Mouse (Mus musculus) hindbrain, embryonic 16.5 days (tissue): ENCODE results near the gene Parp3. TPM values are rescaled to one million over a fixed set of nuclear protein-coding genes. Genes with fewer than 3 reads are reported as not detected.

Experiments used
- ATAC-seq: fragments of 200-750 bp; cut with Nextera tagmentation; 2 replicates; pipeline ENCODE4 v1.8.0; 2017; ENCODE audit warnings: moderate TSS enrichment, moderate library complexity
- H3K27ac ChIP-seq: fragments of 300-500 bp; sonication (generic); 2 replicates; pipeline ENCODE4 v1.5.1; 2014; ENCODE audit warnings: low read depth, mild to moderate bottlenecking, control low read depth, low read length, moderate library complexity
- H3K27me3 ChIP-seq: fragments of 300-500 bp; sonication (generic); replicated peaks from 2 replicates; pipeline ENCODE4 v1.6.1; 2014; ENCODE audit warnings: low read length; ENCODE audit not compliant: control insufficient read depth, insufficient read depth
- H3K36me3 ChIP-seq: fragments of 300-500 bp; sonication (generic); 2 replicates; pipeline ENCODE4 v1.6.1; 2014; ENCODE audit warnings: mild to moderate bottlenecking, low read length, moderate library complexity, mixed read lengths; ENCODE audit not compliant: control insufficient read depth, insufficient read depth
- H3K4me1 ChIP-seq: fragments of 300-500 bp; sonication (generic); 2 replicates; pipeline ENCODE4 v1.6.1; 2014; ENCODE audit warnings: low read depth, low read length; ENCODE audit not compliant: control insufficient read depth, insufficient read depth
- H3K4me2 ChIP-seq: fragments of 300-500 bp; sonication (generic); 2 replicates; pipeline ENCODE4 v1.6.1; 2014; ENCODE audit warnings: mild to moderate bottlenecking, low read length, control low read depth, moderate library complexity
- H3K4me3 ChIP-seq: fragments of 300-500 bp; sonication (generic); 2 replicates; pipeline ENCODE4 v1.5.1; 2014; ENCODE audit warnings: mild to moderate bottlenecking, low read length, control low read depth, moderate library complexity
- H3K9ac ChIP-seq: fragments of 300-500 bp; sonication (generic); 2 replicates; pipeline ENCODE4 v1.6.1; 2014; ENCODE audit warnings: low read depth, mild to moderate bottlenecking, control low read depth, low read length, moderate library complexity
- H3K9me3 ChIP-seq: fragments of 300-500 bp; sonication (generic); 2 replicates; pipeline ENCODE4 v1.6.1; 2014; ENCODE audit warnings: mild to moderate bottlenecking, low read length, moderate library complexity; ENCODE audit not compliant: control insufficient read depth
- WGBS: fragments of 180-500 bp; shearing (Covaris S2); extraction: QIAGEN DNeasy Blood & Tissue Kit; methylation state at CpG from one replicate; pipeline ENCODE4 v1.1.7; 2014; 5-methylcytosine and 5-hydroxymethylcytosine counted together
- polyA plus RNA-seq: library from polyadenylated mRNA; unstranded; fragments of >200 nt; fragmentation: Nextera tagmentation; extraction: Ambion mirVana; gene quantifications from 2 replicates; pipeline ENCODE4 v1.2.1, GENCODE M21; 2015

Gene Parp3
- polyA plus RNA-seq, 1 experiment from 2014 or later: 1.3 TPM

- H3K27me3 ChIP-seq: no peaks in the 10 kb centered on the region
- 25% methylated on average over 15 of the region's 15 CpGs for WGBS
- peak overlapping the region; percentile 73 for H3K4me3 ChIP-seq
- peaks cover 50% of the 10 kb centered on the region for H3K4me1 ChIP-seq
- ATAC-seq: no peak
- peak overlapping the region; percentile 62 for H3K27ac ChIP-seq
- H3K9ac ChIP-seq: peak overlapping the region; percentile 93
- peaks cover 7% of the 10 kb centered on the region; the same call in 1 of the 2 replicates for H3K36me3 ChIP-seq
- H3K9me3 ChIP-seq: no peaks in the 10 kb centered on the region
- H3K4me2 ChIP-seq: peak overlapping the region; percentile 62
Observed at GRCm38 (mm10) chr9:106456325-106457162, 20.2 kb downstream of the Parp3 start.

DNA sequence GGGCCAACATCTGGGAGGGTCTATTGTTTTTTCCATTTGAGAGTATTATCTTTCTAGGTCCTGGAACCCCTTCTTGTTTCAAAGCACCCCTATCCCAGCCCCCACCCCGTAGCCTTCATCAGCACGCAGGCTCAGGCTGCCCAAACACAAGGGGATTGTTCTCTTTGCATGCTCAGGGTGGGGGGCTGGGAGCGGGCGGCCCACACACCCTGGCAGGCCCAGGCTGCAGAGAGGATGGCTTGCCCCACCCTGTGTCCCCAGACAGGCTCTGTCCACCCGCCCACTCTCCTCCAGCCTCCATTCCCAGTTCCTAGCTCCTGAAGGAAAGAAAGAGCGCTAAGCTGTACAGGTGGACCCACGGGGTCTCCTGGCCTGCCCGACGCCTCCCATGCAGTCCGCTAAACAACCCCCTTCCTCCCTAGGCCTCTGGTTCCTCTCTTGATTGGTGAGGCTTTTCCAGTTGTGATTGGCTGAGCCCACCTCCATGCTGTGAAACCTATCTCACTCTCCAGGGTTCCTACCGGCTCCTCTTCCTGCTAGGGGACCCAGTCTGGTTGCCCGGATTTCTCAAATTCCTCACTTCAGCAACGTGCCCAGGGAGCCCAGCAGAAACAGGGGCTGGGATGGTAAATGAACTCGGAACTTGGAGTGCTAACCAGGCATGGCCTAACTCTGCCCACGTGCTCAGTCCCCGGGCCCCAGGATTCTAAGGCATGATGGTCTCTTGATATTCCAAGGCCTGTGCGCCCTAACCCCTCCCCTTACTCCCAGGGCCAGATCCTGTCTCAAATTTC, 21.7 kb downstream of the Parp3 start:
- peak; percentile 51 for ATAC-seq
- Histone ChIP-seq H3K4me2 (peak overlapping the region; percentile 62), H3K27ac (peak overlapping the region; percentile 92), H3K27me3 (no peaks in the 10 kb centered on the region), H3K4me3 (peak overlapping the region; percentile 73), H3K36me3 (no peaks in the 10 kb centered on the region), H3K4me1 (peaks cover 53% of the 10 kb centered on the region), H3K9ac (peak overlapping the region; percentile 93), H3K9me3 (no peaks in the 10 kb centered on the region)
- WGBS: 2% methylated on average over 17 of the region's 17 CpGs

GRCm38 (mm10) chr9:106454071-106454761, 22.5 kb downstream of the Parp3 start:
- H3K4me1 ChIP-seq: peaks cover 49% of the 10 kb centered on the region
- H3K27me3 ChIP-seq: no peaks in the 10 kb centered on the region
- no peaks in the 10 kb centered on the region for H3K9me3 ChIP-seq
- peak; percentile 15 for ATAC-seq
- no peaks in the 10 kb centered on the region for H3K36me3 ChIP-seq
- WGBS: 3% methylated on average over 13 of the region's 20 CpGs
- H3K9ac ChIP-seq: peak overlapping the region; percentile 93
- H3K4me3 ChIP-seq: peak overlapping the region; percentile 73
- peak overlapping the region; percentile 92 for H3K27ac ChIP-seq
- peak overlapping the region; percentile 62 for H3K4me2 ChIP-seq

DNA sequence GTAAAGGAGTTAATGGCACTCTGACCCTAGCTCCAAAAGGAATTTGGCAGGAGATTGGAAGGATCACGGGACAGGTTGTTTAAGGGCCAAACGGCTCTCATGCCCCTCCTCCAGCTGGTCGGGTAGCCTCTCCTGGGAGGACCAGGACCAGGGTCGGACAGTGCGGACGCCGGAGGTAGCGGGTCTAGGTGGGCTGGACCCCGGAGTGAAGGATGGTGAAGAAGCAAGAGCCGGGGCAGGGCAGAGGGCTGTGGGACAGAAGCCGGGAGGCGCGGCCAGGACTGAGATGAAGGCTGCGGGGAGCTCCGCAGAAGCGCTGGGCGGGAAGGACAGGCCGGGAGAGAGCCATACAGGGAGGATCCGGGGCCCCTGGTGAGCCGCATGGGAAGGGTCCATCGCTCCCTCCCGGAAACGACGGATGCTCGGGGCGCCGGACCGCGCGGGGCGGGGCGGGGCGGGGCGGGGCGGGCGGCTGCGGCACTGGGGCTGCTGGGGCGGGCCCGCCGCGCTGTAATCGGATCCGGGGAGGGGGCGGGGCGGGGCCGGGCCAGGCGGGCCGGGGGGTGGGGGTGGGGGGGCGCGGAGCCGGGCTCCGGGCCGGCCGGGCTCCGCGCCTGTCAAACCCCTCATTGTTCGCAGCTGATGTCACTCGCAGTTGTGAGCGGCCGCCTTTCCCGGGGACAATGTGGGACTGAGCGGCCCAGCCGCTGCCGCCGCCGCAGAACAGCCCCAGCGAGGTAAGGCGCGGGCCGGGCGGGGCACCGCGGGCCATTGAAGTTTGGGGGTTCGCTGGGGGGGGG, 23.3 kb downstream of the Parp3 start, which contains the start of gene Pcbp4:
Pcbp4 (plus strand) TSS at position 21 of the 800 bp plus-strand sequence.
- 0% methylated on average over 22 of the region's 74 CpGs for WGBS
- Histone ChIP-seq H3K4me1 (peaks cover 52% of the 10 kb centered on the region), H3K36me3 (no peaks in the 10 kb centered on the region), H3K27ac (peak within 1 kb of the TSS; percentile 92), H3K9me3 (no peaks in the 10 kb centered on the region), H3K4me3 (peak within 1 kb of the TSS; percentile 73), H3K9ac (peak within 1 kb of the TSS; percentile 93), H3K4me2 (peak within 1 kb of the TSS; percentile 62), H3K27me3 (no peaks in the 10 kb centered on the region)
- peak; percentile 63 for ATAC-seq

DNA sequence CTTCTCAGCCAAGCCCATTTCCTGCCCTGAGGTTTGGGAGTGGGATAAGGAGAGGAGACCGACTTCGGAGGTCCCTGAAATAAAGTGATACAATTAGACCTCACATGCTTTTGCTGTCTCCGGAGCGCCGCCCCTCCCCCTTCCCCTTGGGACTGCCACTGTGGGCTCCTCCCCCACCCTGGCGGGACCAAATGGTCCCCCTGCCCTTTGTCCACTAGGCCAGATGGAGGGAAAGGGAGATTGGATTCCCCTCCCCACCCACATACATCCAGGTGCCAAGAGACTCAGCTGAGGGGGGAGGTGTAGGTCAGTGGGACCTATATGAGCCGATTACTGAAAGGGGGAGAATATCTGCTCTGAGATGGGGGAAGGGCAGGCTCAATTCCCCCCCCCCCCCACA, 23.9 kb downstream of the Parp3 start:
- Histone ChIP-seq H3K9ac (peak overlapping the region; percentile 93), H3K36me3 (no peaks in the 10 kb centered on the region), H3K27me3 (no peaks in the 10 kb centered on the region), H3K4me1 (peaks cover 53% of the 10 kb centered on the region), H3K27ac (peak overlapping the region; percentile 92), H3K4me2 (peak overlapping the region; percentile 62), H3K4me3 (peak overlapping the region; percentile 73), H3K9me3 (no peaks in the 10 kb centered on the region)
- WGBS: 3% methylated on average over 7 of the region's 7 CpGs
- peak; percentile 1; the same call in 1 of the 2 replicates for ATAC-seq

- Histone ChIP-seq H3K4me1 (peaks cover 50% of the 10 kb centered on the region), H3K4me3 (peak overlapping the region; percentile 73), H3K36me3 (no peaks in the 10 kb centered on the region), H3K27ac (peak overlapping the region; percentile 12; the same call in 1 of the 2 replicates), H3K9ac (peak overlapping the region; percentile 93; the same call in 1 of the 2 replicates), H3K27me3 (no peaks in the 10 kb centered on the region), H3K9me3 (no peaks in the 10 kb centered on the region), H3K4me2 (peak overlapping the region; percentile 62)
- no peak for ATAC-seq
- 25% methylated on average over 6 of the region's 6 CpGs for WGBS
Observed at GRCm38 (mm10) chr9:106452351-106452750, 24.4 kb downstream of the Parp3 start.

- no peak overlapping the region for H3K4me2 ChIP-seq
- no peaks in the 10 kb centered on the region for H3K36me3 ChIP-seq
- H3K27ac ChIP-seq: no peak overlapping the region
- 58% methylated on average over 2 of the region's 2 CpGs for WGBS
- no peaks in the 10 kb centered on the region for H3K27me3 ChIP-seq
- peaks cover 48% of the 10 kb centered on the region for H3K4me1 ChIP-seq
- no peaks in the 10 kb centered on the region for H3K9me3 ChIP-seq
- peak overlapping the region; percentile 0; the same call in 1 of the 2 replicates for H3K9ac ChIP-seq
- H3K4me3 ChIP-seq: no peak overlapping the region
- no peak for ATAC-seq
Observed at GRCm38 (mm10) chr9:106451899-106452298, 24.9 kb downstream of the Parp3 start.

DNA sequence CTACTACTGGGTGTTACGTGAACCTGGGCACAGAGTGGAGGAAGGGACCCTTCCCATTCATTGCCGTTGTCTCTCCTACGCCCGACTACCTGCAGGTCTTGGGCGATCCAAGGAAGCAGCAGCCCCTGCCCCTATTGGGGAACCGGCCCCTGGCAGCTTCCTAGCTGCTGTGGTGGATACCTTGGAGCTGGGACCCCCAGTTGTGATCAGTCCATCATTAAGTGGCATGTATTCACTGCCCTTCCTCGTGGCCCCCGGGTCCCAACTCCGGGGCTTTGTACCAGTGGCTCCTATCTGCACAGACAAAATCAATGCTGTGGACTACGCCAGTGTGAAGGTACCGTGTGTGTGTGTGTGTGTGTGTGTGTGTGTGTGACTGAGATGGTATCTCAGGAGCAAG, 25.5 kb downstream of the Parp3 start:
- no peak overlapping the region for H3K4me2 ChIP-seq

More for the DNA sequence above, 25.5 kb downstream of the Parp3 start:
- no peaks in the 10 kb centered on the region for H3K36me3 ChIP-seq
- 79% methylated on average over 11 of the region's 11 CpGs for WGBS
- H3K9me3 ChIP-seq: no peaks in the 10 kb centered on the region
- no peak overlapping the region for H3K4me3 ChIP-seq
- H3K9ac ChIP-seq: no peak overlapping the region
- no peak overlapping the region for H3K27ac ChIP-seq
- H3K27me3 ChIP-seq: no peaks in the 10 kb centered on the region
- ATAC-seq: no peak
- peaks cover 48% of the 10 kb centered on the region for H3K4me1 ChIP-seq
